Mouse (Mus musculus) c-Kit-positive CD71-positive TER-119-positive erythroid progenitor cells, embryonic 14.5 days (primary cell): ENCODE results near the gene Afap1l2.
A peak's percentile ranks its signal among the peaks of the same experiment; 100 is the strongest.

Experiments used
- DNase-seq: peaks from one replicate; pipeline ENCODE4 v3.0.0-alpha.2; 2013; ENCODE audit warnings: low spot score

The Afap1l2 gene

DNA sequence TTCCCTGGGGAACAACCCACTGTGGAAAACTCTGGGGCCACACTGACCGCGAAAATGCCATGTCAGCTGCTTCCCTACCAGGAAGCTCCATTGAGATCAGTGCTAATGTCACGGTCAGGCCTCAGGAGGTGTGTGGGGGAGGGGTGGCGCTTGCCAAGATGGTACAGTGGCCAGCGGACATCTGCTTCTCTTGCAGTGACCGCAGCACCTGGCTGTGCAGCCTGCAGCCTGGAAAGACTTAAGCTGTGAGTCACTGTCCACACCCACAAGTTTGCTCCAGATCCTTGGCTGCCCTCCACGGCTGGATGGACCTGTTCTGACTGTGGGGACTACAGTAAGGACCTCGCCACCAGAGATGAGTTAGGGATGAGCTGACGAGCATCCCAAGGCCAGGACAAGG, 68.2 kb downstream of the Afap1l2 start:
- no peak for DNase-seq

DNA sequence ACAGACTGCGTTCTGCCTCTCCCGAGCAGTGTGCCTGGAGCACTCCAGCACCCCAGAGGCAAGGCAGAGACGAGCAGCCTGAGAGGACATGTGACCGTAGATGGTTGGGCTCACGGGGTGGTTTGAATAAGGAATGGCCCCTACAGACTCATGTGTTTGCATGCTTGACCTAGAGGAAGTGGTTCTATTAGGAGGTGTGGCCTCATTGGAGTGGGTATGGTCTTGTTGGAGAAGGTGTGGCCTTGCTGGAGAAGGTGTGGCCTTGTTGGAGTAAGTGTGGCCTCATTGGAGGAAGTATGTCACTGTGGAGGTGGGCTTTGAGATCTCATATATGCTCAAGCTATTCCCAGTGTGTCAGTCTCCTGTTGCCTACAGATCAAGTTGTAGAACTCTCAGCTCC, 70.1 kb downstream of the Afap1l2 start:
- DNase-seq: no peak

DNA sequence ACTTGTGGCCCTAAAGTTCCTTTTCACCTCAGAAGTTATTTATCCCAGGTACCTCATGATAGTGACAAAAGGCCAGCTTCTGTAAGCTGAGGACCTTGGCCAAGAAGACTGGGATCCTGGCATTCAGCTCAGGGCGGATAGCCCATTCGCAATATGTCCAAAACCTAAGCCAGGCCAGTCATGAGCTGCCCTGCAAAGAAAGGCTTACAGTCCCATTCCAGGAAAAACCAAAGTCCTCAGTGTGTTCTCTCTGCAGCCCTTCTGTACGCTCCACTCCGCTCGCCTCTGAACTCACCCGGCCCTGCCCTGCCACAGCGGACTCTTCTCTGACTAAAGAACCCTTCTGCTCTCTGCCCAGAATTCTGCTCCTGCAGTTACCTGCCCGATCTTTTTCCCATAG, 71.8 kb downstream of the Afap1l2 start:
- DNase-seq: no peak

DNA sequence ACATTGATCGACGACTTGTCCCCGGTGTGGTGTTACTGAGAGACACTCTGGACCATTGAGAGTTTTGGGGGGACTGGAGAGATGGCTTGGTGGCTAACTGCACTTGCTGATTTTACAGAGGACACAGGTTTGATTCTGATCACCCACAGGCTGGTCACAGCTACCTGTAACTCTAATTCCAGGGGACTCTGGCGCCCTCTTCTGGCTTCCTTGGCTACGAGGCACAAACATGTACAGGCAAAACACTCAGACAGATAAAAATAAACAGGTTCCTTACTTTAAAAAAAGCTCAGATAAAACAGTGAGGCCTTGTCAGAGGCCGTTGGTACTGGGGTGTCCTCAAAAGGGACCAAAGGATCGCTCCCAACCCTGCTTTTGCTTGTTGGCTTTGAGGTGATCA, 72.3 kb downstream of the Afap1l2 start:
- no peak for DNase-seq

DNA sequence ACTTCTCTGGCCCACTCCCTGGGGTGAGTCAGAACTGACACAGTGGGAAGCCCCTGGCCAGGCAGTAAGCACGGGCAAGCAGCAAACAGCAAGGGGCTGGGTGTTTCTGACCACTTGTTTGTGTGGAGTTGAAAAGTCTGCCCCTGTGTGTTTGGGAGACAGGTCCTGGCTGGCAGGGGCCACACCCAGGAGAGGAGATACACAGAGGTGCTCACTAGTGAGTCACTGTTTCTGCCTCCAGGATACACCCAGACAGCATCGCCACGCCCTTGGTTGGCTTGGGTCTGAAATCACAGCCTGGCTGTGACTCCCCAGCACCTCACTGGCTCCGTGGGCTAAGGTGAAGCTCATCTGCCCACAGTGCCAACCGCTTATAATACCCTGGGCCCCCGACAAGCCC, 72.9 kb downstream of the Afap1l2 start:
- DNase-seq: no peak

DNA sequence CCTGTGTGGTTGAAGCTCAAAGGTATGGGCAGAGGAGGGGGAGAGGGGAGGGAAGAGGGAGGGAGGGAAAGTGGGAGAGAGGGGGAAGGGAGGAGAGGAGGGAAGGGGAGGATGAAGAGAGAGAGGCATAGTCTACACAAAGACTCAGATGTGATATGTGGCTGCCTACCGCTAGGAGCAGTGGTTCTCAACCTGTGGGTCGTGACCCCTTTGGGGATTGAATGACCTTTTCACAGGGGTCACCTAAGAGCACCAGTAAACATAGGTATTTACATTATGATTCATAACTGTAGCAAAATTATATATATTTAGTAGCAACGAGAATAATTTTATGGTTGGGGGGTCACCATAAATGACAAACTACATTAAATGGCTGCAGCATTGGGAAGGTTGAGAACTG, 74.2 kb downstream of the Afap1l2 start:
- no peak for DNase-seq

DNA sequence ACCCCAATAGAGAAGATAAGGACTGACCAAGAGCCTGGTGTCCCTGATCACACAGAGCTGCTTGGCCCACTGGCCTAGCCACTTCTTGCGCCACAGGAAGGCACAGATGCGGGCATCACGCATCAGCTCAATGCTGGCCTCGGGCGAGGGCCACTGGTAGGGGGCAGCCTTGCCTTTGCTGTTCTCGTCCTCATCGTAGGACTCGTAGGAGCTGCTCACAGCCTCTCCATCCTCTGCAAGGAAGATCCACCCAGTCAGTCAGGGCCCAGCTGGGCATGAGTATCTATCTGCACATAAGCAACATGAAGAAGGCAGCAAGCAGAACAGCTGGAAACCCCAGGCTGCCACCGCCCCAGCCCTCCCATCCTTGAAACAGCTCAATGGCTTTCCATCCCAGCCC, 78.0 kb downstream of the Afap1l2 start:
- no peak for DNase-seq

DNA sequence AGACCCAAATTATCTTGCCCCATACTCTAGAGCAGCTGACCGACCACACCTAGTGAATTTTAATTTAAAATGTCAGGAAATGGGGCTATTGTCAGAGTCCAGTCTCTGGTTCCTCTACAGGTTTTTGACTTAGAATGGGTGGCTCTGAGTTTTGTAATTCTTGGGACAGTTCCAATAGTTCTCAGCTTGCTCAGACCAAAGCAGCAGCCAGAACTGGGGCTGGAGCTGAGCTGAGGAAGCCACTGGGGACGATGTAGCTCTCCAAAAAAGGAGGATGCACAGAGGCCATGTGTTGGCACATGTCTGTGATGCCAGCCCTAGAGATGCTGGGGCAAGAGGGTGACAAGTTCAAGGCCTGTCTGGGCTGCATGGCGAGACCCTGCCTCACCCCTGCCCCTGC, 78.6 kb downstream of the Afap1l2 start:
- DNase-seq: no peak

DNA sequence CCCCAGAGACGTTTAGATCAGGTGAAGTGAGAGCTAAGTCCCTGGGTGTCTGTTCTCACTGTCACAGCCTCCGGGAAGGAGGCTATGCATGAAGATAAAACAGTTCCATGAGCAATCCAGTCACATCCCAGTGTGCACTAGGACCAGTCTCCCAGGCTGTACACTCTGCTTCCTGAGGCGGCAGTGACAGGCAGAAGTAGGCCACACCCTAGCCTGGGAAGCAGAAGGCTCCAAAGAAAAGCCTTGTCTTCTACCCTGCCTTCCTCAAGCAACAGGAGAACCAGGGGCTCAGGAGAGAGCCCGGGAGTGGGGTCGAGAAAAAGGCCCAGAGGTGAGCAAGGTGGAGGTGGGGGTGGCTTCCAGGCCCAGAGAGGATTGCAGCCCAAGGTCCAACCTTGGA, 86.3 kb downstream of the Afap1l2 start:
- DNase-seq: no peak

DNA sequence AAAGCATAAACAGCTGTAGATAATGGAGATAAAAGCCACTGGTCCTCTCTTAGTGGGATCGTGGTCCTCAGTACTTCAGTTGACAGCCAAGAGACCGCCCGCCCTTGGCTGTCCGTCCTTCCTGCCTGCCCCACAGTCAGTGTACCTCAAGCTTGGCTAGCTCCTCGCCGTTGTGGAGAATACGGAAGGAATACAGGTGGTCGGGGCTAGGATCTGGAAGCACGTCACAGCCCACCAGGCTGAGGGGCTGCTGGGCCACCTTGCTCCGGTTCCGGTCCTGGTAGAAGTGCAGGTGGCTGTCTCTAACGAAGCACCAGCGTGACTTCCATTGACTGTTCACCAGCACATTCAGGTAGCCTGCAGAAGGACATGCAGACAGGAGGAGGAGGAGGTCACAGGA, 87.8 kb downstream of the Afap1l2 start:
- no peak for DNase-seq

DNA sequence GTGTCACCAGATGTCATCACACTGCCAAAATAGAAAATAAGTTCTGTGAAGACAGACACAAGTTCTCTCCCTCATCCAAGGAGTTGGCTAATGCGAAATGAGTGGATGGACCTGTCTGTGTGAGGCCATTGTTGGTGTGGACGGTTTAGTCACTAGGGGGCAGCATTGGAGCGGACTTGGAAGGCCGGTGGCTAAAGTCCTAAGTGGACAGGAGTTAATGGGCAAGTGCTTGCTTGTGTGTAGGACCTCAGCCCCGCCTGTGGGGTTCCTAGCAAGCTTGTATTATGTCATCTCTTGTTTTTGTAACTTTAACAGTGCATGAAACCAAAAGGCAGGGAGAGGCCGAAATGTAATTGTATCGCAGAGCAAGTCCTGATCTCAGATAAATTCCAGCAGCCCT, 88.4 kb downstream of the Afap1l2 start:
- peak; percentile 26 for DNase-seq

DNA sequence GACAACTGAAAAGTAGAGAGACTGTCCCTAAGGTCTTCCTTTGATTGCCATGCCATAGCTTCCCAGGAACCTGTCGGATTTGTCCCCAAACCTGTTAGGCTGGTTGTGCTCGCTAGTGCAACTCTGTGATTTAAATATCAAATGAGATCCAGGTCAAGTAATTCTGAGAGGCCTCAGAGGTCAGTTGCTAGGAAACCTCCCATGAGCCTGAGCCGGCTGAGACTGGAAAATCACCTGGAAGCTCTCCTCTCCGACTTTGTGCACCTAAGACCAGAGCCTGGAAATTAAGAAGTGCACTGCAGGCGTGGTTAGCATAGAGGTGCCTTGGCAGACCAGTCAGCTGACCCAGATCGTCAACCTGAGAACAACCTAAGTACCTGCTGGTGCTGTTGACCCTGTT, 92.9 kb downstream of the Afap1l2 start:
- no peak for DNase-seq

DNA sequence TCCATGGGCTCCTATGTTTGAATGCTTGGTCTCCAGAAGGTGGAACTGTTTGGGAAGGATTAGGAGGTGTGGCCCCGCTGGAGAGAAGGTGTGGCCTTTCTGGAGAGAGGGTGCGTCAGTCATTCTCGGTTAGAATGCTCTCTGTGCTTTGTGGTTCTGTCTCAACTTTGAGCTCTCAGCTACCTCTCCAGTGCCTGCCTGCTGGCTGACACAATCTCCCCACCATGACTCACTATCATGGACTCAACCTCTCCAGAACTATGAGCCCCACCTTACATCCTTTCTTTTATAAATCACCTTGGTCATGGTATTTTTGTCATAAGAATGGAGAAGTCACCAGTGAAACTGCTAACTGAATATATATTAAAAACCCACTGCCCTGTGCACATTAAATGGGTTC, 93.4 kb downstream of the Afap1l2 start:
- no peak for DNase-seq

DNA sequence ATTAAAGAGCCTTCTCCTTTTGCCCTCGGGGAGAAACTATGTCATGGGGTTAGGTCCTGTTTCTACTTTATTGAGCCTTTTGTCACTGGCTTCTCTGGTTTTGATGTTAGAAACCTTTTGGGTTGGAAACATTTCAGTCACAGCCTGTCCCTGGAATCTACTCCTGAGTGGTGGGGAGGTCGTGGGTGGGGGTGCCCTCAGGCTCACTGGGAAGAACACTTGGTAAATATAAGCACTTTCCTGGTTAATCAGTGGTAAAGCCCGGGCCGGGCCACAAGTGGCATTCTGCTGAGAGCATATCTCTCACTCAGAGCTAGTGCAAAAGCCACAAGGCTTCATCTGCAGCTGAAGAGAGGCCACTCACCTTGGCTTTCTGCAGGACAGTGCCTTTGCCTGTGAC, 94.3 kb downstream of the Afap1l2 start:
- DNase-seq: no peak

DNA sequence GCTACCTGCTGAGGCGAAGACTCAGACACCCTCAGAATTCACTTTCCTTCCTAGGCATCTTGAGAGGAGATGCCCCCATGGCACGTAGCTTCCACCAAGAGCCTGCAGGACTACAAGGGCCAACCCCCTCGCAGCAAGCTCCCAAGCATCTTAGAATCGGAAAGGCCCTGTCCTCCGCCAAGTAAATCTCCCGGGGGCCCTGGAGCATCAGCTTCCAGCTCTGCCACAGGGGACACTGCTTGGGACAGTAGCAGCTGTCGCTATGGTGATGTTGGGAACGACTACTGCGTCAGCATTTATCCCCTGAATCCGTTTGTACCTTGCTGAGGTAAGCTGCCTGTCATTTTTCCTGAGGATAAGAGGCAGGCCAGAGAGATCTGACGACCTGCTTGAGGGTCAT, 97.5 kb downstream of the Afap1l2 start:
- no peak for DNase-seq

DNA sequence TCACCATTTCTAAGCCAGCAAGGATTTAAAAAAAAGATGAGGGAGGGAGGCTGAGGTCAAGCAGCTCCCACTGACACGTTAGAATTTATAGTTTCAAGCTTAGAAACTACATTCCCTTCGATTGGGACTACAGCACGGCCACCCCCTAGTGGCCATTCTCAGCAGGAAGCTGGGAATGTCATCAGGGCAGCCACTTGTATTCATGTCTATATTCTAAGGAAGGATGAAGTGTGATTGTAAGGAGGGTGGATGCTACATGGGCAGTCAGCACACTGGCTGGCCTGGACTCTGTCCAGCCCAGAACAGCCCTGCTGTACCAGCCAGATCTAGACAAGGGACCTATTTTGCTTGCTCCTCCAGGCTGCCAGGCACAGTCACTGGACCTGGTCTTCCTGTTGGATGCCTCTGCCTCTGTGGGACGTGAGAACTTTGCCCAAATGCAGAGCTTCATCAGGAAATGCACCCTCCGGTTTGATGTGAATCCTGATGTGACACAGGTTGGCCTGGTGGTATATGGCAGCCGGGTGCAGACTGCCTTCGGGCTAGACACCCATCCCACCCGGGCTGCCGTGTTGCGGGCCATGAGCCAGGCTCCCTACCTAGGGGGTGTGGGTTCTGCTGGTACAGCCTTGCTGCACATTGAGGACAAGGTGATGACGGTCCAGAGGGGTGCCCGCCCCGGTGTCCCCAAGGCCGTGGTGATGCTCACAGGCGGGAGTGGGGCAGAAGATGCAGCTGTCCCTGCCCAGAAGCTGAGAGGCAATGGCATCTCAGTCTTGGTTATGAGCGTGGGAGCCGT, 99.4 kb downstream of the Afap1l2 start:
- peak; percentile 8 for DNase-seq

DNA sequence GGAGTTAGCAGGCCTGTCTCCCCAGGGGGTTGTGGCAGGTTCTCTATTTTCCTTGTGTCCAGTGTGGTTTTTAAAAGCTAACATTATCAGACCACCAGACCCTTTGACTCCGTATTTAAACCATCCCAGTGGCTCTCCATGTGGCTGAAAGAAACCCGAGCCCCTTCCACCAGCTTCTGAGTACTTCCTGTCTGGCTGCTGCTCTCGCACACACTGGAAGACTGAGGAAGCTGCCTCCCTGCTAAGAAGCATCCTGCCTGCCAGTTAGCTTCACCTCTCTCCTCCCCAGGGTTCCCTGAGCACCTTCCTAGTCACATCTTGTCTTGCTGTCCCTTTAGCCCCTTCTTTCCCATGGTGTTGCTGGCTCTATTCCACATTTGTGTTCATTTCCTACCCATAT, 100.2 kb downstream of the Afap1l2 start:
- DNase-seq: no peak

DNA sequence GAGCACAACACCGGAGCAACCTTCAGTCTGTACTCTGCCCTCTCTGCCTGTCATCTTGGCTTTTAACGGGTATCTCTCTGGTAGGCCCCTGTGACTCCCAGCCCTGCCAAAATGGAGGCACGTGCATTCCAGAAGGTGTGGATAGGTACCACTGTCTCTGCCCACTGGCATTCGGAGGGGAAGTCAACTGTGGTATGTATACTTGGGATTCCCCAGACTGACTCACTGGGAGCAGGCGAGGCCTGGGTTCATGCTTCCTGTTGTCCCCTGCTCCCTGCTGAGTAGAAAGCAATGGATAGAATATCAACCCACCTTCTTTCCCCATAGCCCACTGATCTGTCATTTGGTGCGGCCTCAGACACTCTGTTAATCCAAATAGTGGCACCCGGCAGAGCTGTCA, 102.6 kb downstream of the Afap1l2 start:
- DNase-seq: no peak

DNA sequence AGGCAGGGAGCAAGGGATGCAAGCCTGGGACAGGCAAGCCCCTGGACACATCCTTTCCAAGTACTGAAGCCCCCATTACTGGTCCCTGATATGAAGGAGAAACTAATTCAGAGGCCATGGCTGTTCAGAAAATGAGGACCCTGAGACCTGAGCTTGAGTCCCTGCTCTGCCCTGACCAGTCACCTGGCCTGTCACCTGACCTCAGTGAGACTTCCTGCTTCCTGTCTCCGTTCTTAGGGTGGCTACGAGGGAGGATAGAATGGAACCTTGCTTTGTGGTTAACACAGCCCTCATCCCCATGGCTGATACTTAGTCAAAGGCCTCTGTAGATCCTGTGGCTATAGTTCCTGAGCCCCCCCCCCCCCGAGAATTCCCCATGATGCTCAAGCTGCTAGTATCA, 103.9 kb downstream of the Afap1l2 start:
- no peak for DNase-seq

DNA sequence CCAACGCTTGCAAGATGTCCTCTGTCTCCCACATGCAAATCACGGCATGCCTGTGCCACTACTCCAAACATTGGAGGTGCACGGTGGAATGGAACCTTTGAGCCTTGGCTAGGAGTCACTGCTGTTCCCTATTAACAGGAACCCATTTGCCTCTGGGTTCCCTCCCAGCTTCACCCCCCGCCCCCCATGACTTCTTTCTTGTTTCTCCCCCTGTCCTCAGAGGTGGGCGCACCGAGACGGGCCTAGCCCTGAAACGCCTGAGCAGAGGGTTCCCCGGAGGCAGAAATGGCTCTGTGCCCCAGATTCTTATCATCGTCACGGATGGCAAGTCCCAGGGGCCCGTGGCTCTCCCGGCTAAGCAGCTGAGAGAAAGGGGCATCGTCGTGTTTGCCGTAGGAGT, 110.4 kb downstream of the Afap1l2 start:
- DNase-seq: no peak

DNA sequence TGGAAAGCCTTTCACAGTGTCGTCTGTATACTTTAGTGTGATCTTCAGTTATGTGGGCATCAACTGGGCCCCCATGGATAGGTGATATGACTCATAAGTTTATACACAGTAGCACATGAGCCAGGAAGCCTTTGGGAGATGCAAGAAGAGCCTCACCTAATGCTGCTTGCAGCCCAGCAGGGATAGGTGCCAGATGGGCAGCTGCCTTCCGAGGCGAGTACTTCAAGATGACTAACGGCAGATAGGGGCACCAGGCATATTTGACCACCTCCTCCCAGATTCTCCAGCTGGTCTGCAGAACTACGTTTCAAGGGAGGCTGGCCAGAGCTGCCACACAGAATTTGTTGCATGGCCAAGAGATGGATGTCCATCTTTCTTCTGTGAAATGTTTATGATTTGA, 114.7 kb downstream of the Afap1l2 start:
- DNase-seq: no peak

DNA sequence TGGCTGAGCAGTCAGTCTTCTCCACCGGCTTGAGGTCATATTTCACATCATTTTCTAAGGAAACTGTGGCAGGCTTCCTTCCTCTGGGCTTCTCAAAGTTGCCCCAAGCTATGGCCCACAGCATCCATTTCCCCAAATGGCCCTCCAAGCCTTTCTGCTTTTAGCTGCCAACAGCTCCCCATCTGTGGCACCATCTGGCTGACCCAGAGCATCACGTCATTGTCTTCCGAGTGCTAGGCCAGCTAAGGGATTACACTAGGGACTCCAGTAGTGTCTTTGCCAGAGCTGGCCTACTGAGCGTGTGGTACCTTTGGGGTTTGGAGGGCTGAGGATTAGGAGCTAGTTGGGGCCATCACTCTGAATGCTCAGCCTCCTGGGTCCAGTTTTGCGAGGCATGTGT, 115.4 kb downstream of the Afap1l2 start:
- no peak for DNase-seq

DNA sequence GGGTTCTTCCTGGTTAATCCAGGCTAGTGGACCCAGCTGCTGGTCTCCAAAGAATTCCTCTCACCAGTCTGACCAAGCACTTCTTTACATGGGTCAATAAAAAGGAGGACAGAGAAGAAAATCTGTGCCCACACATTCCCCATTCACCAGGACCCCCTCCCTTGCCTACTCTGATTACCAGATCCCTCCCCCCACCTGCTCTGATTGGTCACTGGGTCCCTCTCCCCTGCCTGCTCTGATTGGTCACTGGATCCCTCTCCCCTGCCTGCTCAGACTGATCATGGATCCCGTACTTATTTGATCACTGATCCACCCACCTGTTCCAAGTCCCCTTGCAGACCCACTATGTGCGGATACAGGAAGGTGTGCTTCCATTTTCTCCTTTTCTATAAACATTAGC, 116.6 kb downstream of the Afap1l2 start:
- DNase-seq: no peak

DNA sequence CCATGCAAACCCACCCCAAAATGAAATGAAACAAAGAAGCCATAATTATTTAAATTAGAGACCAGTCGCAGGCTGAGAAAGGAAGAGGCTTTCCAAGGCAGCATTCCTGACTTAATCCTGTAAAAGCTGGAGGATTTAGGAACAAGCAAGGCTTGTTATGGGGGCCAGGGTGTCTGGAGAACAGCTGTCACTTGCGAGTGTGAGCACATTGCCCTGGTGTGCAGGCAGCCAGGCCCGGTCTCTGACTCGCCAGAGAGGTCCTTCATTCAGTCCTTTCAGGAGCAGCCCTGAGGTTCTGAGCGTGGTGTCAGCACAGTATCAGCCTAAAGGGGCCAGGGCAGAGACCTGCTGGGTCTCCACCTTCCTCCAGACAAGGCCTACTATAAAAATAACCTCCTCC, 119.4 kb downstream of the Afap1l2 start:
- no peak for DNase-seq

DNA sequence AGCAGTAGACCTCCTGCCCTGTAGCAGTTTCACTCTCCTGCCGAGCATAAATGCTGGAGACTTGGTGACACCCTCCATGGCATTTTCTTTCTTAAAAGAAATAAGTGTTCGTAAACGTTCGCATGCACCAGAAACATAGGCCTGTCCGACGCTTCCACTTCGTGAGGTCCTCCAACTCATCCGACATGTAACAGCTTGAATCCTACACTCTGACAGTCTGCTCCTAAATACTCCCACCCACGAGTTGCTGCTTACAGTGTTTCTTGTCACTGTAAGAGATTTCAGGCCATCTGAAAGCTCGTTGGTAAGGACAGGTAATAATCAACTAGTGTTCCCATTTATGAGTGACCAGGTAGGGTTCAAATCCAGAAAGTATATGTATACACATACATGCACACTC, 120.1 kb downstream of the Afap1l2 start:
- DNase-seq: no peak
